Mouse (Mus musculus) liver, adult 2 months (tissue): ENCODE results near the gene Tbc1d8b.

ENCODE experiments used
- CTCF ChIP-seq: fragments of 200-500 bp; IDR thresholded peaks from 2 replicates; pipeline ENCODE4 v1.5.1; 2011; ENCODE audit warnings: low read depth, low read length, control low read depth
- POLR2A ChIP-seq: fragments of 200-500 bp; IDR thresholded peaks from 2 replicates; pipeline ENCODE4 v1.6.1; 2011; ENCODE audit warnings: low read length, control low read depth; ENCODE audit not compliant: insufficient read depth; ENCODE audit errors: extremely low read depth

- TF ChIP-seq POLR2A (no peak), CTCF (no peak)
Observed at GRCm38 (mm10) chrX:139782278-139783044, 97.7 kb downstream of the Tbc1d8b start, which contains the start of gene Ripply1.
